Mouse (Mus musculus) heart, embryonic 15.5 days (tissue): ENCODE data around the gene Klhl12. TPM values are rescaled to one million over a fixed set of nuclear protein-coding genes. Genes with fewer than 3 reads are reported as not detected.

Source experiments
- ATAC-seq: fragments of 200-750 bp; cut with Nextera tagmentation; replicated peaks from 2 replicates; pipeline ENCODE4 v1.8.0; 2017; ENCODE audit warnings: low read depth, moderate TSS enrichment; ENCODE audit not compliant: insufficient number of reproducible peaks, insufficient read depth, low FRiP score
- H3K27ac ChIP-seq: fragments of 300-500 bp; sonication (generic); 2 replicates; pipeline ENCODE4 v1.5.1; 2015; ENCODE audit warnings: mild to moderate bottlenecking, inconsistent platforms
- H3K27me3 ChIP-seq: fragments of 300-500 bp; sonication (generic); 2 replicates; pipeline ENCODE4 v1.6.1; 2015; ENCODE audit warnings: inconsistent platforms
- H3K36me3 ChIP-seq: fragments of 300-500 bp; sonication (generic); 2 replicates; pipeline ENCODE4 v1.6.1; 2015; ENCODE audit warnings: mild to moderate bottlenecking, inconsistent platforms
- H3K4me1 ChIP-seq: fragments of 300-500 bp; sonication (generic); replicated peaks from 2 replicates; pipeline ENCODE4 v1.6.1; 2015; ENCODE audit warnings: inconsistent platforms
- H3K4me2 ChIP-seq: fragments of 300-500 bp; sonication (generic); 2 replicates; pipeline ENCODE4 v1.6.1; 2015; ENCODE audit warnings: inconsistent platforms, mild to moderate bottlenecking, moderate library complexity
- H3K4me3 ChIP-seq: fragments of 300-500 bp; sonication (generic); 2 replicates; pipeline ENCODE4 v1.5.1; 2015; ENCODE audit warnings: mild to moderate bottlenecking, inconsistent platforms
- H3K9ac ChIP-seq: fragments of 300-500 bp; sonication (generic); 2 replicates; pipeline ENCODE4 v1.6.1; 2015; ENCODE audit warnings: mild to moderate bottlenecking, inconsistent platforms
- H3K9me3 ChIP-seq: fragments of 300-500 bp; sonication (generic); replicated peaks from 2 replicates; pipeline ENCODE4 v1.6.1; 2016; ENCODE audit warnings: inconsistent platforms
- WGBS: fragments of 180-500 bp; shearing (Covaris S2); methylation state at CpG from one replicate; pipeline ENCODE4 v1.1.7; 2015; ENCODE audit warnings: mixed read lengths; 5-methylcytosine and 5-hydroxymethylcytosine counted together
- polyA plus RNA-seq: library from polyadenylated mRNA; unstranded; fragments of >200 nt; fragmentation: Nextera tagmentation; extraction: Ambion mirVana; gene quantifications from 2 replicates; pipeline ENCODE4 v1.2.1, GENCODE M21; 2015

Gene Klhl12
- polyA plus RNA-seq, 1 experiment from 2014 or later: 17.5 TPM

DNA sequence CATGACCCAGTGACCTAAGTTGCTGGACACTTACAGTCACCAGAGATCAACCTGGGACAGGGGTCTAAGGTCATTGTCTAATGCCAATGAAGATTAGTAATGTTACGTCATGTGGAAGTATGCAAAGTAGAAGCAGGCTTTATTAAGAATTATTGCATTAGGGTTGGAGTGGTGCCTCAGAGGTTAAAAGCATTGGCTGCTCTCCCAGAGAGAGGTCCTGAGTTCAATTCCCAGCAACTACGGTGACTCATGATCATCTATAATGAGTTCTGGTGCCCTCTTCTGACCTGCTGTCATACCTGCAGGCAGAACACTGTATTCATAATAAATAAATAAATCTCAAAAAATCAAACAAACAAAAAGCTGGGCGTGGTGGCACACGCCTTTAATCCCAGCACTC, 5.1 kb upstream of the Klhl12 start:
- Histone ChIP-seq H3K27me3 (no peaks in the 10 kb centered on the region), H3K9ac (no peak overlapping the region), H3K27ac (no peak overlapping the region), H3K4me1 (peaks cover 2% of the 10 kb centered on the region; the same call in 1 of the 2 replicates), H3K9me3 (no peaks in the 10 kb centered on the region), H3K4me3 (no peak overlapping the region), H3K36me3 (no peaks in the 10 kb centered on the region), H3K4me2 (no peak overlapping the region)
- 84% methylated on average over 4 of the region's 4 CpGs for WGBS
- ATAC-seq: no peak

DNA sequence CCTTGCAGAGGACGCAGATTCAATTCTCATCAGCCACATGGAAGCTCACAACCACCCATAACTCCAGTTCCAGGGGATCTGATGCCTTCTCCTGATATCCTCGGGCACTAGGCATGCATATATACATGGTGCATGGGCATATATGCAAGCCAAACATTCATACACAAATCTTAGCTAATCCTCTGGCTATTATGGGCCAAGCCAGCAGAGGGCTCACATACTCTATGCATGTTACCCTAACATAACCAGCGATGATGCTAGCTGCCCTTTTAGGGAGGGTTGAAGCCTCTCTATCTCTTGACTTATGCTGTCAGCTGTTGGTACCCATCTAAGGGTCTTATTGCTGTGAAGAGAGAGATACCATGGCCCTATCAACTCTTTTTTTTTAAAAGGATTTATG, 4.3 kb upstream of the Klhl12 start:
- no peak for ATAC-seq
- Histone ChIP-seq H3K9me3 (no peaks in the 10 kb centered on the region), H3K4me1 (peaks cover 5% of the 10 kb centered on the region), H3K9ac (no peak overlapping the region), H3K36me3 (no peaks in the 10 kb centered on the region), H3K4me2 (no peak overlapping the region), H3K27me3 (no peaks in the 10 kb centered on the region), H3K4me3 (no peak overlapping the region), H3K27ac (no peak overlapping the region)
- WGBS: 32% methylated on average over 3 of the region's 3 CpGs

DNA sequence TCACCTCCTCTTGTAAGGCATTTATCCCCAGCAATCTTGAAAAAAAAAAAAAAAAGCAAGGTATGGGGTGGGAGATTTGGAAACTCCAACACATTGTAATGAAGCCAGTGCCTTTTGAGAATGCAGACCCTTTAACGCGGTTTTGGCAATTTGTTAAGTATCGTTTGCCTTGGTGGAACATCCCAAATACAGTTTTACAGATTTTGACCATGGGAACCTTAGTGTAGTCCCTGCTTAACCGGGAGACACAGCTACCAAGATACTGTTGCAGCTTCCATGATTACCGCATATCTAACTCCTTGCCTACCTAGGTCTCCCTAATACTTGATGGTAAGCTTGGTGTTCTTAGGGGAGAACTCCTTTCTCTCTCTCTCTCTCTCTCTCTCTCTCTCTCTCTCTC, 729 bp downstream of the Klhl12 start:
- Histone ChIP-seq H3K4me2 (peak overlapping the region; percentile 86), H3K4me3 (peak overlapping the region; percentile 82), H3K9me3 (no peaks in the 10 kb centered on the region), H3K27me3 (no peaks in the 10 kb centered on the region), H3K9ac (peak overlapping the region; percentile 95), H3K27ac (no peak overlapping the region), H3K4me1 (peaks cover 12% of the 10 kb centered on the region), H3K36me3 (peaks cover 15% of the 10 kb centered on the region; the same call in 1 of the 2 replicates)
- no peak for ATAC-seq
- WGBS: 17% methylated on average over 5 of the region's 5 CpGs

DNA sequence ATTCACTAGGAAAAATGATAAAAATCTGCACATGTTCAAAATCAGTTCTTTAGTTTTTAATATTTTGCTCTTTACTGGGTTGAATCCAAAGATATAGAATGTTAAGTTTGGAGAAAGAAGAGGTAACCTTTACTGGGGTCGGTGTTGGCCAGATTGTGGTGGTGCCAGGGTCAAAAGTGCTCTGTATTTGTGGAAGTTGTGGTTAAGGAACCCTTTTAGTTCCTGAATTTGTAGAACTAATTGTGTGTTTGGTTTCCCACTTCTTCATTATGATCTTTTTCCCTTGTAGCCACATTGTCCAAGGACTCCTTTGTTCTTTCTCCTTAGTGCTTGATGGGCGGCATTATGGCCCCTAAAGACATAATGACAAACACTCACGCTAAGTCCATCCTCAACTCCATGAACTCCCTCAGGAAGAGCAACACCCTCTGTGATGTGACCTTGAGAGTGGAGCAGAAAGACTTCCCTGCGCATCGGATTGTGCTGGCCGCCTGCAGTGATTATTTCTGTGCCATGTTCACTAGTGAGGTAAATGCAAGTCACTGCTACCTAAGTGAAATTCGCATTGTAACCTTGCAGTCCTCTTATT, 2.9 kb downstream of the Klhl12 start:
- no peaks in the 10 kb centered on the region for H3K9me3 ChIP-seq
- peaks cover 12% of the 10 kb centered on the region for H3K4me1 ChIP-seq
- H3K9ac ChIP-seq: no peak overlapping the region
- H3K4me3 ChIP-seq: no peak overlapping the region
- no peak for ATAC-seq
- no peak overlapping the region for H3K4me2 ChIP-seq
- H3K36me3 ChIP-seq: peaks cover 22% of the 10 kb centered on the region; the same call in 1 of the 2 replicates
- 88% methylated on average over 7 of the region's 7 CpGs for WGBS
- no peak overlapping the region for H3K27ac ChIP-seq
- no peaks in the 10 kb centered on the region for H3K27me3 ChIP-seq

DNA sequence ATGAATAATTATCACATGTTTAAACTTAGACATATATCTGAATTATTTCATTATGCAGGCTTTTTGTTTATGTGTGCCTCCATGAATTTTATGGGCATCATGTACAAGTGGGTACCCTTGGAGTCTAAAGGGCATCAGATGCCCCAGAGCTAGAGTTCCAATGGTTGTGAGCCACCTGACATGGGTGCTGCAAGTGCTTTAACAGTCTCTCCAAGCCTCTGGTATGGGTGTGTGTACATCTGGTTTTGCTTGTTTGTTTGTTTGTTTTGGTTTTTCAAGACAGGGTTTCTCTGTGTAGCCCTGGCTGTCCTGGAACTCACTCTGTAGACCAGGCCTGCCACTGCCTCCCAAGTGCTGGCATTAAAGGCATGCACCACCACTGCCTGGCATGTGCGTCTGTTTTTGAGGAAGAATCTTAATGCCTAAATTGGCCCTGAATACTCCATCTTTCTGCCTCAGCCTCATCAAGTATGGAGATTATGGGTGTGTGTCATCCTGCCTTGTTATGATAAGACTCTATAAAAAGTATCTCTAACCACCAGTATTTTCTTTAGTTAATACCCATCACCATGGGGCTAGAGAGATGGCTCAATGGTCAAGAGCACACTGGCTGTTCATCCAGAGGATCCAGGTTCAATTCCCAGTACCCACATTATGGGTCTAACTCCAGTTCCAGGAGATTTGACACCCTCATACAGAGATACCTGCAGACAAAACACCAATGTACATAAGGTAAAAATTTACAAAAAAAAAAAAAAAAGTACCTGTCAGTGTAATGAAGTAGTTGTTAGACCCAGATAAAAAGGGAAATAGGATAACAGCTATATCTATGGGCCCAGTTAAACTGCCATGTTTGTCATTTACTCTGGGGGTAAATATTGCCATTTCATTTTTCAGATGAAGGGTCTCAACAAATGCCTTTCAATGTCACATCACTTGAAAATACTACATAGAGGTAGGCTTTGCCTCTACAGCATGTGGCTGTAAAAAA, 5.3 kb downstream of the Klhl12 start:
- H3K36me3 ChIP-seq: peaks cover 41% of the 10 kb centered on the region
- H3K4me3 ChIP-seq: no peak overlapping the region
- no peak overlapping the region for H3K27ac ChIP-seq
- 85% methylated on average over 1 of the region's 1 CpGs for WGBS
- no peaks in the 10 kb centered on the region for H3K27me3 ChIP-seq
- ATAC-seq: no peak
- peaks cover 10% of the 10 kb centered on the region for H3K4me1 ChIP-seq
- no peaks in the 10 kb centered on the region for H3K9me3 ChIP-seq
- H3K9ac ChIP-seq: no peak overlapping the region
- H3K4me2 ChIP-seq: no peak overlapping the region

DNA sequence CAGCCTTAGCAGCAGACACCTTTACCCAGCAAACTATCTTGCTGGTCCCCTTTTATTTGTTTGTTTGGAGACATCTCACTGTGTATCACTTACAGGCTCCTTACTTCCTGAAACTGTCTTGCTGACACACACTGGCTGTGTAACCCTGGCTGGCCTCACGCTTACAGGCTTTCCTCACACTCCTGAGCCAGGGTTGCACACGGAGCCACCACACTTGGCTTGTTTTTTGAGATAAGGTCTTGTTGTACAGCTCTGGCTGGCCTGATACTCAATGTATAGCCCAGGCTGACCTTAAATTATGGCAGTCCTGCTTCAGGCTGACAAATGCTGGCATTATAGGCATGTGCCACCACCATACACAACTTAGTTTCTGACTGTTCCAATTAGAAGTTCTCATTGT, 29.3 kb downstream of the Klhl12 start:
- WGBS: 78% methylated on average over 2 of the region's 2 CpGs
- no peak for ATAC-seq

DNA sequence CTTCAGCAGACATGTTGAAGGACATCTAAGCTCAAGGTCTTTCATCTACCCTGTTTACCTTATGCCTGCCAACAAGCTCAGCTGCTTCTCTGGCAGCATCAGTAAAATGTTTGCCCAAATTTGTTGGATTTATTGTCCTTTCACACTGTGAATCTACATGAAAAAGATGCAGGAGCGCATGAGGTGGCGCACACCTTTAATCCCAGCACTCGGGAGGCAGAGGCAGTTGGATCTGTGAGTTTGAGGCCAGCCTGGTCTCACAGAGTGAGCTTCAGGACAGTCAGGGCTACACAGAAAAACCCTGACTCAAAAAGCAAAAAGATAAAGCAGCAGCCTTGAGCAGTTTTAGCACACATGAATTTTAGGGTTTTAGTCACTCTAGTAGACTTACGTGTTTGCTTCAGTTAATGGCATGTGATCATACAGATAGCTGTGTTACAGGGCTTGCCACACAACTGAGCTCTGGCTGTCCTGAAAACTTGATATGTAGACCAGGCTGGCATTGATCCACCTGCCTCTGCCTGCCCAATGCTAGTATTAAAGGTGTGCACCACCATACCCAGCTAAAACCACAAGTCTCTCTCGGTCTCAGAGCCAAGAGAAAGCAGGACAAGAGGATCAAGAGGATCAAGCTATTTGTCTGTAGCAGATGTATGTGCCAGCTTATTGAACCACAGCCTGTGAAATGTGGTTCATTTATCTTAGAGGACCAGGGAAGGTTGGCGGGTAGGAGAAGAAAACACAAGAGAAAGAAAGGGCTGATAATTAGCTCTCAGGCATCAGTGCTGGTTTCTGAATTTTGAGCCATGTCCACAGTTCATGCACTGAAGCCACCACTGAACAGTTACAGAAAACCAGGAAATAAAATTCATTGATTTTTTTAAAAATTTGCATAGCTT, 35.8 kb downstream of the Klhl12 start:
- H3K9me3 ChIP-seq: no peaks in the 10 kb centered on the region
- peaks cover 39% of the 10 kb centered on the region for H3K36me3 ChIP-seq
- peaks cover 12% of the 10 kb centered on the region for H3K4me1 ChIP-seq
- no peak overlapping the region for H3K9ac ChIP-seq
- 91% methylated on average over 6 of the region's 6 CpGs for WGBS
- H3K4me2 ChIP-seq: no peak overlapping the region
- no peaks in the 10 kb centered on the region for H3K27me3 ChIP-seq
- no peak overlapping the region for H3K4me3 ChIP-seq
- no peak overlapping the region for H3K27ac ChIP-seq
- ATAC-seq: no peak

More for the DNA sequence above, 29.3 kb downstream of the Klhl12 start:
- H3K27me3 ChIP-seq: no peaks in the 10 kb centered on the region
- no peak overlapping the region for H3K4me3 ChIP-seq
- no peak overlapping the region for H3K27ac ChIP-seq
- H3K4me2 ChIP-seq: no peak overlapping the region
- H3K9me3 ChIP-seq: no peaks in the 10 kb centered on the region
- no peak overlapping the region for H3K9ac ChIP-seq
- no peaks in the 10 kb centered on the region for H3K4me1 ChIP-seq
- H3K36me3 ChIP-seq: peaks cover 52% of the 10 kb centered on the region

DNA sequence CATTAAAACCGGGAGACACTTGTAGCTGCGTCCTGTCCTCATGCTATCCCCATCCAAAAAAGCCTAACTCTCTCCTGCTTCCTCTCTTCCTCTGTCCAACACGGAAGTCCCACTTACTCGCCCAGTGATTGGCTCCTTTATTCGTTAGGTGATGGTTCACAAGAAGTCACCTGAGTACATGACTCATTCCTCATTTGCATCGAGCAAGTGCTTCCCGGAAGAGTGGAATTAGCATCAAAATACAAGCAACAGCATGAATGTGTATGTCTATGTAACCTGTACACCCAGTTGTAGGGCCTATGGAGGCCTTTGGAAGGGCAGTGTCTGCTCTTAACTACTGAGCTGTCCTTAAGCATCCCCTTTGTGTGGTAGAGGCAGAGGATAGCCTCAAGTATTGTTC, 36.9 kb downstream of the Klhl12 start:
- H3K9me3 ChIP-seq: no peaks in the 10 kb centered on the region
- H3K36me3 ChIP-seq: peaks cover 33% of the 10 kb centered on the region
- ATAC-seq: no peak
- no peaks in the 10 kb centered on the region for H3K27me3 ChIP-seq
- WGBS: 71% methylated on average over 7 of the region's 7 CpGs
- H3K4me2 ChIP-seq: no peak overlapping the region
- no peak overlapping the region for H3K9ac ChIP-seq
- no peak overlapping the region for H3K4me3 ChIP-seq
- H3K27ac ChIP-seq: no peak overlapping the region
- peaks cover 14% of the 10 kb centered on the region for H3K4me1 ChIP-seq

DNA sequence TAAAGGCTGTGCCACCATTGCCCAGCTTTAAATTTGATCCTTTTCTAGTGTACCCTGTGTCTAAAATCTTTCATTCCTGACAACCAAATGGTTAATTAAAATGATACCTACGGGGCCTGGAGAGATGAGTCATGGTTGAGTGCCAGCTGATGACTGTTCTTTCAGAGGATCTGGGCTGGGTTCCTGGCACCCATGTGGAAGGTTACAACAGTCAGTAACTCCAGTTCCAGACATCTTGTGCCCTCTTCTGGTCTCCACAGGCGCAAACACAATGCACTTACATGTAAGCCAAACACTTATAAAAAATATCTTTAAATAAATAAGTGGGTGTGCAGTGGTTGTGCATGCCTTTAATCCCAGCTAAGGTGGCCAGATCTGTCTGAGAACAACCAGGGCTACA, 38.2 kb downstream of the Klhl12 start:
- 86% methylated on average over 2 of the region's 2 CpGs for WGBS
- ATAC-seq: no peak
- Histone ChIP-seq H3K36me3 (peaks cover 21% of the 10 kb centered on the region), H3K9me3 (no peaks in the 10 kb centered on the region), H3K4me3 (no peak overlapping the region), H3K27ac (no peak overlapping the region), H3K27me3 (no peaks in the 10 kb centered on the region), H3K4me1 (peaks cover 14% of the 10 kb centered on the region), H3K9ac (no peak overlapping the region), H3K4me2 (no peak overlapping the region)

DNA sequence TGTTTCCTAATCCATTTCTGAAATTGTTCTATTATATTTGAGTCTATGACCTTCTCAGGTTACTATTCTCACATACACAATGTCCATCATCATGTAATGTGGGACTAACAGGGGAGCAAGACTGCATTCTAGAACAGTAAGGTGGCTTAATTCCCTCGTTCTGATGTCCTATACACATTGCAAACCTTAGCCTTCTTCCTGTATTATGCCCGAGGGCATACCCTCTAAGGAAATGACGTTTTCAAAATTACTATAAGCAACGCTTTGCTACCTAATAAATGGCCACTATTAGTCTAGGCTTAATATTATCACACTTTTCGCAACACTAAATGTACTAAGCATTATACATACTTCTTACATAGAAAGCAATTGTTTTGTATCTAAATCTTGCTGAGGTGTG, 38.6 kb downstream of the Klhl12 start:
- ATAC-seq: no peak
- WGBS: 21% methylated on average over 5 of the region's 5 CpGs
- no peaks in the 10 kb centered on the region for H3K9me3 ChIP-seq
- peak overlapping the region; percentile 66 for H3K9ac ChIP-seq
- H3K4me3 ChIP-seq: peak overlapping the region; percentile 80
- peaks cover 14% of the 10 kb centered on the region for H3K4me1 ChIP-seq
- H3K36me3 ChIP-seq: peaks cover 17% of the 10 kb centered on the region
- H3K27ac ChIP-seq: peak overlapping the region; percentile 95
- H3K27me3 ChIP-seq: no peaks in the 10 kb centered on the region
- peak overlapping the region; percentile 75 for H3K4me2 ChIP-seq
